Mouse (Mus musculus) lung, embryonic 14.5 days (tissue): ENCODE measurements around the gene Tram2. TPM values are rescaled to one million over a fixed set of nuclear protein-coding genes. Genes with fewer than 3 reads are reported as not detected.

Experiments
- ATAC-seq: fragments of 200-750 bp; cut with Nextera tagmentation; 2 replicates; pipeline ENCODE4 v1.8.0; 2017; ENCODE audit warnings: mild to moderate bottlenecking, moderate TSS enrichment, moderate library complexity; ENCODE audit not compliant: insufficient read depth
- DNase-seq: peaks from one replicate; pipeline ENCODE4 v3.0.0-alpha.2; 2015
- H3K27ac ChIP-seq: fragments of 300-500 bp; sonication (generic); 2 replicates; pipeline ENCODE4 v1.5.1; 2014; ENCODE audit warnings: low read depth, mild to moderate bottlenecking, moderate library complexity
- H3K27me3 ChIP-seq: fragments of 300-500 bp; sonication (generic); 2 replicates; pipeline ENCODE4 v1.6.1; 2014; ENCODE audit warnings: low read length, control low read depth; ENCODE audit not compliant: insufficient read depth
- H3K36me3 ChIP-seq: fragments of 300-500 bp; sonication (generic); 2 replicates; pipeline ENCODE4 v1.6.1; 2014; ENCODE audit warnings: control low read depth; ENCODE audit not compliant: insufficient read depth
- H3K4me1 ChIP-seq: fragments of 300-500 bp; sonication (generic); 2 replicates; pipeline ENCODE4 v1.6.1; 2014; ENCODE audit warnings: antibody characterized with exemption, control low read depth; ENCODE audit not compliant: insufficient read depth
- H3K4me2 ChIP-seq: fragments of 300-500 bp; sonication (generic); 2 replicates; pipeline ENCODE4 v1.6.1; 2014; ENCODE audit warnings: mild to moderate bottlenecking
- H3K4me3 ChIP-seq: fragments of 300-500 bp; sonication (generic); 2 replicates; pipeline ENCODE4 v1.5.1; 2014; ENCODE audit warnings: low read depth, low read length
- H3K9ac ChIP-seq: fragments of 300-500 bp; sonication (generic); 2 replicates; pipeline ENCODE4 v1.6.1; 2014
- H3K9me3 ChIP-seq: fragments of 300-500 bp; sonication (generic); 2 replicates; pipeline ENCODE4 v1.6.1; 2016; ENCODE audit warnings: low read depth, low read length, control low read depth
- CTCF ChIP-seq: IDR thresholded peaks from 2 replicates; pipeline ENCODE4 v1.5.1; 2016; ENCODE audit warnings: antibody characterized with exemption, low read depth
- WGBS: fragments of 180-500 bp; shearing (Covaris S2); extraction: QIAGEN DNeasy Blood & Tissue Kit; methylation state at CpG from one replicate; pipeline ENCODE4 v1.1.7; 2014; 5-methylcytosine and 5-hydroxymethylcytosine counted together
- polyA plus RNA-seq: library from polyadenylated mRNA; unstranded; fragments of >200 nt; fragmentation: Nextera tagmentation; extraction: Ambion mirVana; gene quantifications from 2 replicates; pipeline ENCODE4 v1.2.1, GENCODE M21; 2014

The Tram2 gene
- polyA plus RNA-seq, 1 experiment from 2014 or later, result 11.5 TPM

- no peak overlapping the region for H3K4me2 ChIP-seq
- no peak overlapping the region for H3K9ac ChIP-seq
- DNase-seq, result no peak
- H3K4me1 ChIP-seq, result peaks cover 9% of the 10 kb centered on the region
- no peak for TF ChIP-seq CTCF
- H3K27ac ChIP-seq, result no peak overlapping the region
- H3K27me3 ChIP-seq, result no peaks in the 10 kb centered on the region
- WGBS, result 62% methylated on average over 8 of the region's 8 CpGs
- no peaks in the 10 kb centered on the region for H3K36me3 ChIP-seq
- no peaks in the 10 kb centered on the region for H3K9me3 ChIP-seq
- no peak for ATAC-seq
- H3K4me3 ChIP-seq, result no peak overlapping the region
These were observed 30.6 kb downstream of the Tram2 start for GRCm38 (mm10) chr1:21048402-21048801.

GRCm38 (mm10) chr1:21042461-21042860 lies 36.6 kb downstream of the Tram2 start:
- H3K9ac ChIP-seq, result no peak overlapping the region
- DNase-seq, result no peak
- 85% methylated on average over 7 of the region's 7 CpGs for WGBS
- H3K27me3 ChIP-seq, result no peaks in the 10 kb centered on the region
- no peak for TF ChIP-seq CTCF
- no peak overlapping the region for H3K4me2 ChIP-seq
- H3K27ac ChIP-seq, result no peak overlapping the region
- H3K36me3 ChIP-seq, result no peaks in the 10 kb centered on the region
- H3K4me1 ChIP-seq, result 0 out of 2 replicates have a peak, but pooled peaks cover 3% of the 10 kb centered on the region
- no peak for ATAC-seq
- H3K4me3 ChIP-seq, result no peak overlapping the region
- H3K9me3 ChIP-seq, result no peaks in the 10 kb centered on the region

- Histone ChIP-seq H3K27ac (no peak overlapping the region), H3K36me3 (no peaks in the 10 kb centered on the region), H3K4me3 (no peak overlapping the region), H3K27me3 (no peaks in the 10 kb centered on the region), H3K4me1 (0 out of 2 replicates have a peak, but pooled peaks cover 3% of the 10 kb centered on the region), H3K9me3 (no peaks in the 10 kb centered on the region), H3K9ac (no peak overlapping the region), H3K4me2 (no peak overlapping the region)
- 33% methylated on average over 7 of the region's 7 CpGs for WGBS
- ATAC-seq (peak; percentile 45; the same call in 1 of the 2 replicates), DNase-seq (peak; percentile 20)
- TF ChIP-seq CTCF, result no peak
These were observed 38.3 kb downstream of the Tram2 start for GRCm38 (mm10) chr1:21040610-21041326.

GRCm38 (mm10) chr1:21040173-21040572 lies 38.9 kb downstream of the Tram2 start:
- TF ChIP-seq CTCF, result no peak
- Histone ChIP-seq H3K4me2 (no peak overlapping the region), H3K36me3 (no peaks in the 10 kb centered on the region), H3K4me3 (no peak overlapping the region), H3K27me3 (no peaks in the 10 kb centered on the region), H3K9me3 (no peaks in the 10 kb centered on the region), H3K27ac (no peak overlapping the region), H3K4me1 (0 out of 2 replicates have a peak, but pooled peaks cover 3% of the 10 kb centered on the region), H3K9ac (no peak overlapping the region)
- ATAC-seq (no peak), DNase-seq (no peak)
- WGBS, result 76% methylated on average over 7 of the region's 7 CpGs

- Histone ChIP-seq H3K9ac (no peak overlapping the region), H3K4me1 (0 out of 2 replicates have a peak, but pooled peaks cover 3% of the 10 kb centered on the region), H3K4me2 (no peak overlapping the region), H3K36me3 (no peaks in the 10 kb centered on the region), H3K4me3 (no peak overlapping the region), H3K9me3 (no peaks in the 10 kb centered on the region), H3K27me3 (no peaks in the 10 kb centered on the region), H3K27ac (no peak overlapping the region)
- DNase-seq, result no peak
- whole genome bisulfite sequencing, result 93% methylated on average over 3 of the region's 3 CpGs
- TF ChIP-seq CTCF, result no peak
- no peak for ATAC-seq
These were observed 39.5 kb downstream of the Tram2 start for GRCm38 (mm10) chr1:21039564-21039963.

- no peak overlapping the region for H3K27ac ChIP-seq
- no peaks in the 10 kb centered on the region for H3K9me3 ChIP-seq
- DNase-seq, result no peak
- H3K36me3 ChIP-seq, result no peaks in the 10 kb centered on the region
- 0 out of 2 replicates have a peak, but pooled peaks cover 3% of the 10 kb centered on the region for H3K4me1 ChIP-seq
- H3K4me3 ChIP-seq, result no peak overlapping the region
- no peak for ATAC-seq
- WGBS, result 71% methylated on average over 6 of the region's 6 CpGs
- TF ChIP-seq CTCF, result no peak
- H3K9ac ChIP-seq, result no peak overlapping the region
- H3K27me3 ChIP-seq, result no peaks in the 10 kb centered on the region
- H3K4me2 ChIP-seq, result no peak overlapping the region
These were observed 41.0 kb downstream of the Tram2 start for GRCm38 (mm10) chr1:21037881-21038601.

- 75% methylated on average over 6 of the region's 6 CpGs for WGBS
- no peak overlapping the region for H3K4me2 ChIP-seq
- H3K4me3 ChIP-seq, result no peak overlapping the region
- no peak overlapping the region for H3K27ac ChIP-seq
- no peak overlapping the region for H3K9ac ChIP-seq
- H3K36me3 ChIP-seq, result no peaks in the 10 kb centered on the region
- 0 out of 2 replicates have a peak, but pooled peaks cover 3% of the 10 kb centered on the region for H3K4me1 ChIP-seq
- DNase-seq (no peak), ATAC-seq (no peak)
- no peak for TF ChIP-seq CTCF
- H3K27me3 ChIP-seq, result no peaks in the 10 kb centered on the region
- H3K9me3 ChIP-seq, result no peaks in the 10 kb centered on the region
These were observed 43.2 kb downstream of the Tram2 start for GRCm38 (mm10) chr1:21035878-21036277.
